Mouse (Mus musculus) megakaryocyte, embryonic 14.5 days (primary cell): ENCODE results near the gene Slc9a6.

Source experiments
- FLI1 ChIP-seq: IDR thresholded peaks from 2 replicates; pipeline ENCODE4 v1.6.1; 2012; ENCODE audit warnings: low read length, inconsistent platforms, mixed read lengths
- GATA1 ChIP-seq: IDR thresholded peaks from 3 replicates; pipeline ENCODE4 v1.6.1; 2012; ENCODE audit warnings: mixed read lengths, low read length, inconsistent platforms, borderline replicate concordance

DNA sequence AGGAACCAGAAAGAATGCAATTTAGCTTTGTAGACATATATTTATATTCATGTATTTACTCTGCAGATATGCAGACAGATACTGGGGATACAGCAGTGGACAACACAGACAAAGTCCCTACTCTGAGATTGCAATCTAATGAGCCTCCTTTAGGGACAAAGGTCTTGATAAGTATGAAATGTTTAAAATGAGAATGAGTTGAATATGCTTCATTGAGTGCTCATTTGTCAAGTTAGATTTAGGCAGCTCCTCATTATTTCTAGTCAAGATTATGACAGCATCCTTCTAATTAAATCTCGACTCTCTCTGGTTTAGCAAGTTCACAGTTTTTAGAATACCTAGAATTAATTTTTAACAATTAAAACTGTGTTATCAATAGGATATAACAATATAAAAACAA lies 103.1 kb downstream of the Slc9a6 start:
- TF ChIP-seq GATA1 (no peak), FLI1 (no peak)
